Mouse (Mus musculus) intestine, embryonic 16.5 days (tissue): ENCODE data around the gene Hsd11b2. TPM values are rescaled to one million over a fixed set of nuclear protein-coding genes. Genes with fewer than 3 reads are reported as not detected.

Experiments used
- ATAC-seq: fragments of 200-750 bp; cut with Nextera tagmentation; 2 replicates; pipeline ENCODE4 v1.8.0; 2017; ENCODE audit warnings: moderate TSS enrichment, moderate library complexity
- H3K27ac ChIP-seq: fragments of 300-500 bp; sonication (generic); 2 replicates; pipeline ENCODE4 v1.5.1; 2014; ENCODE audit warnings: mild to moderate bottlenecking, low read length
- H3K27me3 ChIP-seq: fragments of 300-500 bp; sonication (generic); replicated peaks from 2 replicates; pipeline ENCODE4 v1.6.1; 2014; ENCODE audit warnings: low read length, control low read depth, mixed read lengths; ENCODE audit not compliant: control insufficient read depth, insufficient read depth
- H3K36me3 ChIP-seq: fragments of 300-500 bp; sonication (generic); 2 replicates; pipeline ENCODE4 v1.6.1; 2014; ENCODE audit warnings: low read length, control low read depth; ENCODE audit not compliant: control insufficient read depth, insufficient read depth
- H3K4me1 ChIP-seq: fragments of 300-500 bp; sonication (generic); 2 replicates; pipeline ENCODE4 v1.6.1; 2014; ENCODE audit warnings: low read length, control low read depth, mixed read lengths; ENCODE audit not compliant: control insufficient read depth, insufficient read depth
- H3K4me2 ChIP-seq: fragments of 300-500 bp; sonication (generic); 2 replicates; pipeline ENCODE4 v1.6.1; 2014; ENCODE audit warnings: low read depth, low read length, control low read depth
- H3K4me3 ChIP-seq: fragments of 300-500 bp; sonication (generic); 2 replicates; pipeline ENCODE4 v1.5.1; 2014; ENCODE audit warnings: mild to moderate bottlenecking, low read length
- H3K9ac ChIP-seq: fragments of 300-500 bp; sonication (generic); 2 replicates; pipeline ENCODE4 v1.6.1; 2014; ENCODE audit warnings: low read depth, low read length
- H3K9me3 ChIP-seq: fragments of 300-500 bp; sonication (generic); 2 replicates; pipeline ENCODE4 v1.6.1; 2016; ENCODE audit warnings: low read length, control low read depth; ENCODE audit not compliant: control insufficient read depth
- WGBS: fragments of 180-500 bp; shearing (Covaris S2); extraction: QIAGEN DNeasy Blood & Tissue Kit; methylation state at CpG from one replicate; pipeline ENCODE4 v1.1.7; 2014; 5-methylcytosine and 5-hydroxymethylcytosine counted together
- polyA plus RNA-seq: library from polyadenylated mRNA; unstranded; fragments of >200 nt; fragmentation: Nextera tagmentation; extraction: Ambion mirVana; gene quantifications from 2 replicates; pipeline ENCODE4 v1.2.1, GENCODE M21; 2015

The Hsd11b2 gene
- polyA plus RNA-seq, 1 experiment from 2014 or later, result 1.9 TPM

DNA sequence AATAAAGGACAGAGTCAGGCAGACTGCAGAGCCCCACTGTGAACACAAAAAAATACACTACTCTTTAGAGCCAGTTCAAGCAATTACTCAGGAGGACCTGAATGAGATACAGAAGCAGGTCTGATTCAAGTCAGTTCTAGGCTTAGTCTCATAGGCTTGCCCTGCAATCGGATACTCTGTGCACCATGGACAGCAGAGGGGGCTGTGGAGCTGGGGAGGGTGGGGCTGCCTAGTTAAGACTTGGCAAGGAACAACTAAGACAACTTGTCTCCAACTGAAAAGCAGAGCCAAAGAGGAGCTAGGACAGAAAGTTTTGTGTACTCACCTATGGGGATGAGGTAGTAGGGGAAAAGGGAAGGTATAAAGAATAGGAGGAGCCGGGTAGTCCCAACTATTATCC lies 13.2 kb downstream of the Hsd11b2 start:
- Histone ChIP-seq H3K36me3 (no peaks in the 10 kb centered on the region), H3K9ac (no peak overlapping the region), H3K4me2 (no peak overlapping the region), H3K4me1 (peaks cover 13% of the 10 kb centered on the region), H3K9me3 (no peaks in the 10 kb centered on the region), H3K27me3 (no peaks in the 10 kb centered on the region), H3K27ac (no peak overlapping the region), H3K4me3 (no peak overlapping the region)
- WGBS, result 72% methylated on average over 2 of the region's 2 CpGs
- no peak for ATAC-seq

GRCm38 (mm10) chr8:105533439-105533838 lies 14.9 kb downstream of the Hsd11b2 start:
- Histone ChIP-seq H3K4me2 (no peak overlapping the region), H3K36me3 (no peaks in the 10 kb centered on the region; the same call in 1 of the 2 replicates), H3K4me1 (peaks cover 13% of the 10 kb centered on the region), H3K4me3 (no peak overlapping the region), H3K27ac (peak overlapping the region; percentile 72), H3K27me3 (no peaks in the 10 kb centered on the region), H3K9ac (no peak overlapping the region), H3K9me3 (no peaks in the 10 kb centered on the region)
- ATAC-seq, result peak; percentile 72
- WGBS, result 16% methylated on average over 2 of the region's 2 CpGs

DNA sequence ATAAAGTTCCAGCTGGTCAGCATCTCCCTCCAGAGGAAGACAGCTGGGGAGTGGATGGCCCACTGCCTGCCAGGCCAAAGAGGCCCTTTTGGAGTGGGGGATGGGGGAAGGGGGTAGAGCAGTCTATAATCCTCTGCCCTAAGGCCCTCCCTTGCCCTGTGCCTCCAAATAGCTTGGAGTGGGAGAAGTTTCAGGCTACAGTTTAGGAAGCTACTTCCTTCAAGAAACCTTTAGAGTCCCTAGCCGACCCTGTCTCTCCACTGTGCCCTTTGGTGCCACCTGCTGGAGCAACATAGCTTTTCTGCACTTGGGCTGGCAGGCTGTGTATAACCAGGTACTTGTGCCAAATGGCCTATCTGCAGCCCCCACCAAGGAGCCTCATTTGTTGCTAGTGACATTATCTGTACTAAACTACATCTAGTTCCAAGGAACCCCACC lies 15.4 kb downstream of the Hsd11b2 start:
- peak overlapping the region; percentile 72 for H3K27ac ChIP-seq
- H3K4me1 ChIP-seq, result peaks cover 13% of the 10 kb centered on the region
- 6% methylated on average over 1 of the region's 1 CpGs for WGBS
- no peaks in the 10 kb centered on the region for H3K9me3 ChIP-seq
- no peaks in the 10 kb centered on the region; the same call in 1 of the 2 replicates for H3K36me3 ChIP-seq
- no peak overlapping the region for H3K9ac ChIP-seq
- no peak overlapping the region for H3K4me3 ChIP-seq
- ATAC-seq, result peak; percentile 75
- H3K4me2 ChIP-seq, result no peak overlapping the region
- H3K27me3 ChIP-seq, result no peaks in the 10 kb centered on the region

DNA sequence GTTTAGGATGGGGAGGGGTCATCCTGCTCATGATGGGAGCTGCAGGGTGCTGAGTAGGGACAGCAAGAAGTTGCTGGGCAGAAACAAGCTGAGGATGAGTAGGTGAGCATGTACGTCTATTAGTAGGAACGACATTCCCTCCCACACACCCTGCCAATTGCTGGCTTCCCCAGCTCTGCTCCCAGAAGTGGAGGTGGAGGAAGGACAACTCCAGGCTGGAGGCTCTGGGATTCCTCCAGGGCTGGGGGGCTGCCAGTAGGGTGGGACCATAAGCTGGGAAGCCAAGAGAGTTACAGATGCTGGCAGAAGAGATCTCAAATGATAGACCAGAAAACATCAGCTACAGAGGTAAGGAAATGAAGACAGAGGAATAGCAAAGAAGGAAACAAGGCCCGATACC lies 18.0 kb downstream of the Hsd11b2 start:
- Histone ChIP-seq H3K4me2 (no peak overlapping the region), H3K36me3 (peaks cover 3% of the 10 kb centered on the region; the same call in 1 of the 2 replicates), H3K27me3 (no peaks in the 10 kb centered on the region), H3K9ac (no peak overlapping the region), H3K4me1 (peaks cover 13% of the 10 kb centered on the region), H3K27ac (no peak overlapping the region), H3K9me3 (no peaks in the 10 kb centered on the region), H3K4me3 (no peak overlapping the region)
- 87% methylated on average over 3 of the region's 3 CpGs for WGBS
- ATAC-seq, result no peak

- H3K9me3 ChIP-seq, result no peaks in the 10 kb centered on the region
- ATAC-seq, result no peak; the same call in 1 of the 2 replicates
- H3K4me2 ChIP-seq, result no peak overlapping the region
- 73% methylated on average over 6 of the region's 6 CpGs for WGBS
- no peak overlapping the region for H3K27ac ChIP-seq
- H3K27me3 ChIP-seq, result no peaks in the 10 kb centered on the region
- no peak overlapping the region for H3K4me3 ChIP-seq
- peaks cover 3% of the 10 kb centered on the region; the same call in 1 of the 2 replicates for H3K36me3 ChIP-seq
- H3K4me1 ChIP-seq, result peaks cover 13% of the 10 kb centered on the region
- no peak overlapping the region for H3K9ac ChIP-seq
Observed at GRCm38 (mm10) chr8:105537011-105537677, 18.6 kb downstream of the Hsd11b2 start.

GRCm38 (mm10) chr8:105538940-105539339 lies 20.4 kb downstream of the Hsd11b2 start:
- Histone ChIP-seq H3K27me3 (no peaks in the 10 kb centered on the region), H3K4me3 (no peak overlapping the region), H3K36me3 (peaks cover 3% of the 10 kb centered on the region; the same call in 1 of the 2 replicates), H3K4me1 (peaks cover 3% of the 10 kb centered on the region), H3K9me3 (no peaks in the 10 kb centered on the region), H3K4me2 (no peak overlapping the region), H3K9ac (no peak overlapping the region), H3K27ac (no peak overlapping the region)
- ATAC-seq, result no peak
- 91% methylated on average over 4 of the region's 4 CpGs for WGBS

GRCm38 (mm10) chr8:105542032-105542656 lies 23.6 kb downstream of the Hsd11b2 start:
- Histone ChIP-seq H3K36me3 (peaks cover 3% of the 10 kb centered on the region; the same call in 1 of the 2 replicates), H3K27me3 (no peaks in the 10 kb centered on the region), H3K9ac (no peak overlapping the region), H3K4me3 (no peak overlapping the region), H3K4me1 (peaks cover 8% of the 10 kb centered on the region; the same call in 1 of the 2 replicates), H3K4me2 (no peak overlapping the region), H3K27ac (no peak overlapping the region), H3K9me3 (no peaks in the 10 kb centered on the region)
- 90% methylated on average over 3 of the region's 3 CpGs for WGBS
- no peak for ATAC-seq

GRCm38 (mm10) chr8:105542808-105543207 lies 24.3 kb downstream of the Hsd11b2 start:
- 0 out of 2 replicates have a peak, but pooled peaks cover 3% of the 10 kb centered on the region for H3K36me3 ChIP-seq
- no peaks in the 10 kb centered on the region for H3K27me3 ChIP-seq
- 88% methylated on average over 2 of the region's 2 CpGs for WGBS
- no peak overlapping the region for H3K9ac ChIP-seq
- ATAC-seq, result no peak
- no peak overlapping the region for H3K27ac ChIP-seq
- peaks cover 8% of the 10 kb centered on the region; the same call in 1 of the 2 replicates for H3K4me1 ChIP-seq
- no peak overlapping the region for H3K4me2 ChIP-seq
- H3K4me3 ChIP-seq, result no peak overlapping the region
- H3K9me3 ChIP-seq, result no peaks in the 10 kb centered on the region

DNA sequence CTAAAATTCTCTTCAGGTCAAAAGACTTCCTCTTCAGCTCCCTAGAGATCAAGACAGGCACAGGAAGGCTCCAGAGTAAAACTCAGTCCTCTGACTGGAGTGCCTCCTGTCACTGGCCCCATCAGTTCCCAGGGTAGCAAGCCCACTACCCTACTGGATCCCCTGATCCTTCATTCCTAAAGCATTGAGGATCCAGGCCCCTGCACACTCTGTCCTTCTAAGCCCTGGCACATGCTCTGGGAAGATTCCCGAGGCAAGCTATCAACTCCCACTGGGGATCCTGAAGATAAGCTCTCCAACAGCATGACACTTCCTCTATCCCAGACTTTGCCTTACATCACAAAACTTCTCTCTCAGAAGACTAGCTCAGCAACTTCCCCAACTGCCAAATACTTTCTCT lies 25.1 kb downstream of the Hsd11b2 start:
- peak overlapping the region; percentile 23 for H3K27ac ChIP-seq
- peaks cover 8% of the 10 kb centered on the region; the same call in 1 of the 2 replicates for H3K4me1 ChIP-seq
- 26% methylated on average over 1 of the region's 1 CpGs for WGBS
- H3K36me3 ChIP-seq, result 0 out of 2 replicates have a peak, but pooled peaks cover 3% of the 10 kb centered on the region
- ATAC-seq, result no peak
- H3K4me3 ChIP-seq, result no peak overlapping the region
- no peak overlapping the region for H3K4me2 ChIP-seq
- no peaks in the 10 kb centered on the region for H3K9me3 ChIP-seq
- no peaks in the 10 kb centered on the region for H3K27me3 ChIP-seq
- no peak overlapping the region for H3K9ac ChIP-seq
